ENCODE assay signal across 10 mouse cellular contexts in genomic region chr11:22353962-22354621, GRCm38 (mm10).
"Had no signal": no experiment of that assay in that cellular context is flagged by ENCODE, and none has a peak within 500 bp of the region (broad histone marks: within the 10 kb centered on the region; RNA-seq: fewer than 3 reads in every experiment).

No protein-coding gene starts in this region.

- DNase-seq: lung, adult 2 months; lung, postnatal 14 days; lung, postnatal 36 days; right cerebral cortex, postnatal 14 days; thymus, adult 2 months; thymus, postnatal 25 days; thymus, postnatal 4 days had no signal

- ATAC-seq: lung, postnatal 0 days; midbrain, embryonic 13.5 days; midbrain, embryonic 15.5 days had no signal
